Comparison of ENCODE assay signal across 10 mouse cellular contexts in the genomic region with DNA sequence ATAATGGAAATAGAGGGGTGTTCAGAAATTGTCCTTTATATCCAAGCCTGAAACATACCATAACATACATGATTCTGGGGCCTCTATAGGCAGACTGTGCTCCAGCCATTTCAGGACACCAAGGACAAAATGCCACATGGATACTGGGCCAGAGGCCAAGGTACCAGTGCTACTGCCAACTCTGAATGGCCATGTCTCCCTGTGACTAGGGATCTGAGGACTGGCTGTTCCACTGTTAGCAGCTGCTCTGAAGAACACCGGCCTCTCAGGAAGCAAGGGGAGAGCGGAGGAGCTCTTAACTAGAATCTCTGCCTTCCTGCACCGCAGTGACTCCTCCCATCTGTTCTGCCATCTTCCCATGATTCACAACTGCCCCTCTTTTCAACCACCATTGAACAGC.
DNase-seq lines count a peak whose midpoint lies in the region; ATAC-seq and TF ChIP-seq lines count a peak whose summit lies in the region.
"Had no signal": no experiment of that assay in that cellular context is flagged by ENCODE, and none has a peak within 500 bp of the region (broad histone marks: within the 10 kb centered on the region; RNA-seq: fewer than 3 reads in every experiment).

No protein-coding gene starts in this region.

- DNase-seq in kidney, adult 8-10 months = peak; percentile 7 to 14
- peak; percentile 74 for DNase-seq in adrenal gland, postnatal 14 days
- DNase-seq in cerebellum, adult 2 months = peak; percentile 82 to 87
- peak; percentile 79 to 84 for DNase-seq in heart, postnatal 10 days
- no peak for DNase-seq in thymus, postnatal 4 days
- no peak for DNase-seq in right cerebral cortex, adult 2 months (ENCODE audit: low spot score in 2 of 2)
- DNase-seq: layer of hippocampus, postnatal 36 days had no signal

- TF ChIP-seq CTCF in cerebellum, adult 2 months (IDR thresholded peaks at IDR 0.05; ENCODE audit: borderline replicate concordance, insufficient read depth, low read depth, low read length) = no peak

- peaks cover 81% of the 10 kb centered on the region for H3K36me3 ChIP-seq in kidney, embryonic 15.5 days

- H3K9me3 ChIP-seq in kidney, embryonic 15.5 days (replicated peaks) = no peaks in the 10 kb centered on the region
- H3K9me3 ChIP-seq: embryonic facial prominence, embryonic 13.5 days; midbrain, embryonic 12.5 days had no signal

- no peak for ATAC-seq in kidney, embryonic 15.5 days (replicated peaks; ENCODE audit: low FRiP score)

- WGBS in kidney, embryonic 15.5 days = 93% methylated on average over 3 of the region's 3 CpGs
- WGBS in cerebellum, adult 2 months = 15% methylated on average over 3 of the region's 3 CpGs

- H3K9ac ChIP-seq in kidney, embryonic 15.5 days = no peak overlapping the region
- H3K9ac ChIP-seq: embryonic facial prominence, embryonic 13.5 days; midbrain, embryonic 12.5 days had no signal

- TF ChIP-seq POLR2A in cerebellum, adult 2 months (IDR thresholded peaks at IDR 0.05; ENCODE audit: borderline replicate concordance, insufficient read depth, low read length) = no peak

- H3K4me2 ChIP-seq in kidney, embryonic 15.5 days = no peak overlapping the region
- H3K4me2 ChIP-seq: embryonic facial prominence, embryonic 13.5 days; midbrain, embryonic 12.5 days had no signal

- no peaks in the 10 kb centered on the region for H3K4me1 ChIP-seq in kidney, embryonic 15.5 days
- H3K4me1 ChIP-seq in cerebellum, adult 2 months (ENCODE audit: control insufficient read depth, insufficient read depth, low read length) = peaks cover 18% of the 10 kb centered on the region
- H3K4me1 ChIP-seq: embryonic facial prominence, embryonic 13.5 days; midbrain, embryonic 12.5 days had no signal

- no peak overlapping the region for H3K4me3 ChIP-seq in kidney, embryonic 15.5 days (replicated peaks)
- no peak overlapping the region for H3K4me3 ChIP-seq in cerebellum, adult 2 months (replicated peaks; ENCODE audit: insufficient read depth, low read depth, low read length)
- H3K4me3 ChIP-seq: embryonic facial prominence, embryonic 13.5 days; midbrain, embryonic 12.5 days had no signal

- no peak overlapping the region for H3K27ac ChIP-seq in kidney, embryonic 15.5 days
- H3K27ac ChIP-seq in cerebellum, adult 2 months (ENCODE audit: insufficient read depth, low read length) = peak overlapping the region; percentile 60
- H3K27ac ChIP-seq: embryonic facial prominence, embryonic 13.5 days; midbrain, embryonic 12.5 days had no signal

- intact Hi-C loops in heart, postnatal 10 days (cut with DNase I) = loop anchor here (5.0 kb wide), 1 partner anchor 64 kb away; no protein-coding TSS in a partner anchor

- no peaks in the 10 kb centered on the region for H3K27me3 ChIP-seq in kidney, embryonic 15.5 days
- no peaks in the 10 kb centered on the region for H3K27me3 ChIP-seq in cerebellum, adult 2 months (ENCODE audit: control insufficient read depth, insufficient read depth, low read length)
- H3K27me3 ChIP-seq: embryonic facial prominence, embryonic 13.5 days; midbrain, embryonic 12.5 days had no signal

Comparison
In these comparisons a context has a peak if more than half of its experiments do, and no peak if none do; other contexts are left out.
1. DNase-seq: peak in kidney, adult 8-10 months (2 of 2), adrenal gland, postnatal 14 days (single experiment), cerebellum, adult 2 months (2 of 2) and heart, postnatal 10 days (2 of 2); none in thymus, postnatal 4 days (single experiment) and right cerebral cortex, adult 2 months (0 of 2).